Mouse (Mus musculus) duodenum, adult 2 months (tissue): Measurements from ENCODE around the gene Rftn2. TPM values are rescaled to one million over a fixed set of nuclear protein-coding genes. Genes with fewer than 3 reads are reported as not detected.

Experiments
- polyA plus RNA-seq: library from polyadenylated mRNA; depleted of rRNA; stranded (reverse); fragments of >200 nt; gene quantifications from 2 replicates; pipeline ENCODE4 v1.2.3, GENCODE M21; 2012; ENCODE audit warnings: low replicate concordance; rRNA removed

The Rftn2 gene
- polyA plus RNA-seq, result 0.47 and 0.56 TPM in 2 replicates

GRCm38 (mm10) chr1:55226011-55226857, at the start of gene Rftn2:
TSS of gene Rftn2 (minus strand) at chr1:55226782.

GRCm38 (mm10) chr1:55236890-55237642, 10.5 kb upstream of the Rftn2 start, which contains the start of gene Mars2:
TSS of gene Mars2 (plus strand) at chr1:55237177.

GRCm38 (mm10) chr1:55130943-55131401, 95.6 kb downstream of the Rftn2 start, which contains the start of gene Mob4:
TSS of gene Mob4 (plus strand) at chr1:55131231.

Other genes with a start within 250 kb of the Rftn2 start
- 5.1 and 5.6 TPM in 2 replicates for gene Sf3b1, start 199.3 kb downstream of the Rftn2 start, polyA plus RNA-seq
- 4.6 and 7.1 TPM in 2 replicates for gene Coq10b, start 174.0 kb downstream of the Rftn2 start, polyA plus RNA-seq
- gene Hspe1, start 138.7 kb downstream of the Rftn2 start, polyA plus RNA-seq, result 23.1 and 29.4 TPM in 2 replicates
- 5.9 and 8.0 TPM in 2 replicates for gene Hspd1, start 138.5 kb downstream of the Rftn2 start, polyA plus RNA-seq
- 2.2 and 2.3 TPM in 2 replicates for gene Mob4, start 95.6 kb downstream of the Rftn2 start, polyA plus RNA-seq
- 1.0 and 2.0 TPM in 2 replicates for gene Mars2, start 10.4 kb upstream of the Rftn2 start, polyA plus RNA-seq
- gene Boll, start 136.7 kb upstream of the Rftn2 start, polyA plus RNA-seq, result 0.26 TPM in 1 of 2 replicates, not detected in the other
- 0.62 and 0.63 TPM in 2 replicates for gene Plcl1, start 179.1 kb upstream of the Rftn2 start, polyA plus RNA-seq